Mouse (Mus musculus): ENCODE data around the gene Pcid2. TPM values are rescaled to one million over a fixed set of nuclear protein-coding genes. Genes with fewer than 3 reads are reported as not detected.

Pcid2 gene
- polyA plus RNA-seq, 1 experiment from 2014 or later, result 46.5 TPM

DNA sequence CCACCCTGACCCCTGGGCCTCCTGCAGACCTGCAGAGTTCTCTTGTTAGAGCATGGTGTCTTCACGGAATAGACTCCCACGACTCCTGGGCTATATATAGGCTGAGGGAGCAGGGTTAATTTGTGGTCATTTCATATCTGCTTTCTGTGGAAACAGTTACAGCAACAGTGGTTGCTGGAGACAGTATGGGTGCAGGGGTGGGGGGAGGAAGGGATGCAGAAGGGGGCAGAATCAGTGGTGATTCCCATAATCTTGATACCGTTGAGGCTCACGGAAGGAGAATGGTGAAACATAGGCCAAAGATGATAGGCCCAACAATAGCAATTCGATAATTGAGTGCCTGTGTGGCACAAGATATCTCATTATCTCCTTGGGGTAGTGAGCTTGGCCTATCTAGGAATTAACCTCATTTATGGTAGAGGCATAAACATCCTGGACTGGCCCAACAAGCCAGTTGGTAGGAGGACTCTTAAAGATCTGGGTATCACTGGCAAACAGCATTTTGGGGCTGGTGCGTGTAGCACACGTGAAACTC, 17.7 kb upstream of the Pcid2 start:
- Histone ChIP-seq H3K27me3 (ENCODE audit: insufficient read depth, low read length) (no peaks in the 10 kb centered on the region), H3K4me1 (ENCODE audit: insufficient read depth, low read length) (no peaks in the 10 kb centered on the region), H3K4me3 (ENCODE audit: low read length) (no peak overlapping the region), H3K27ac (ENCODE audit: low read length) (no peak overlapping the region), H3K36me3 (ENCODE audit: insufficient read depth, low read length) (peaks cover 57% of the 10 kb centered on the region), H3K9ac (replicated peaks; ENCODE audit: low read length) (no peak overlapping the region), H3K4me2 (replicated peaks; ENCODE audit: low read depth, low read length) (no peak overlapping the region), H3K9me3 (ENCODE audit: low read length) (no peaks in the 10 kb centered on the region)
- WGBS, result 91% methylated on average over 7 of the region's 7 CpGs
- ATAC-seq (ENCODE audit: low FRiP score, low TSS enrichment), result no peak

DNA sequence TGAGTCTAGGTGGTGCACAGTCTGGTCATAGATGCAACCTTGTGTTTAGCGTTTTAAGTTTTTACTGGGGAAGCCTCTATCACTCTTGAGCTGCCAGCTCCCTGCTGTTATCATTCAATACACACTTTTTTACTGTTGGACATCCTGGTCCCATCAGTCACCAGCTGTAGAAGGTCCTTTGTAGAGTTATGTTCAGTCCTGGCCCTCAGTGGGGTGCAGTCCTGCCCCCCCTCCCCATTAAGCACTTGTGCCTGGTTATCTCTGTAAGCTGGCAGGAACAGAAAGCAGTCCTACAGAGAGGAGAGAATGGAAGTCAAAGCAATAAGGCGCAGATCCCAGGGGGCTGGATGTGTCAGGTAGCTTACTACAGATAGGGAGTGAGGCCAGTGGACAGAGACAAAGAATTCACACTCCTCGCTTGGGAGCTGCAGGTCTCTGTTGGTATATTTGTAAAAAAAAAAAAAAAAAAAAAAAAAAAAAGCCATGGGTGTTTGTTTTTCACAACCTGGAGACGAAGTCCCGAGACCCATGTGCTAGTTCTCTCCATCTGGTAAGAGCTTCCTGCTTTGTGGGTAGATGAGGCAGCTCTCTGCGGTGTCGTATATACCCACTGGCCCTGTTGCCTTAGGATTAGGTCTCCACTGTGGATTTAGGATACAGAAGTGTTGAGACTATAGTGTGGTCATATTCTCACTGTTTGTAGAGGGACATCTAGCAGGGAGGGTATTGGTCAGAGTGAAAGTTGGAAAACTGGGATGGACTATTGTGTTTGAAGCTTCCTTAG, 15.8 kb upstream of the Pcid2 start:
- ATAC-seq (ENCODE audit: low FRiP score, low TSS enrichment), result no peak
- H3K36me3 ChIP-seq (ENCODE audit: insufficient read depth, low read length), result peaks cover 45% of the 10 kb centered on the region
- no peak overlapping the region for H3K4me2 ChIP-seq (replicated peaks; ENCODE audit: low read depth, low read length)
- H3K27me3 ChIP-seq (ENCODE audit: insufficient read depth, low read length), result no peaks in the 10 kb centered on the region
- H3K4me1 ChIP-seq (ENCODE audit: insufficient read depth, low read length), result no peaks in the 10 kb centered on the region
- no peak overlapping the region for H3K9ac ChIP-seq (replicated peaks; ENCODE audit: low read length)
- no peaks in the 10 kb centered on the region for H3K9me3 ChIP-seq (ENCODE audit: low read length)
- WGBS, result 92% methylated on average over 7 of the region's 7 CpGs
- H3K4me3 ChIP-seq (ENCODE audit: low read length), result no peak overlapping the region
- no peak overlapping the region for H3K27ac ChIP-seq (ENCODE audit: low read length)

DNA sequence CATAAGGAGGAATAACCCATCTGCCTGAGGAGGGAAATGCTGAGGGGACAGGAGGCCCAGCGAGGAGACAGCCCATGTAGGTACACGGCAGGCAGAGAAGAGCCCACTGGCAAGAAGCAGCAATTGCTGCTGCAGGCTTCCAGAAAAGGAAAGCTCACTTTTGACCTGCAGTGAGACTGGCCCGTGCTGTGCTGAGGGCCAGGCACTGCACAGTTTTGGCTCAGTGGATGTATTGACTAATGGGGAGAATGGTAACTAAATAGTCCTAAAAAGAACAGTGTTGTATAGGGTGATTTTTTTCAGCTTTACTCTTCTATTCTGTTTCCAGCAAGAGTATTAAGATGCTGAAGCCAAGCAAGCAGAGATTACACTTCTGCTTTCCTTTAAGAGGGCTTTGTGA, 13.3 kb upstream of the Pcid2 start:
- Histone ChIP-seq H3K9ac (replicated peaks; ENCODE audit: low read length) (no peak overlapping the region), H3K36me3 (ENCODE audit: insufficient read depth, low read length) (peaks cover 33% of the 10 kb centered on the region), H3K27ac (ENCODE audit: low read length) (no peak overlapping the region), H3K4me1 (ENCODE audit: insufficient read depth, low read length) (no peaks in the 10 kb centered on the region), H3K9me3 (ENCODE audit: low read length) (no peaks in the 10 kb centered on the region), H3K4me3 (ENCODE audit: low read length) (no peak overlapping the region), H3K27me3 (ENCODE audit: insufficient read depth, low read length) (no peaks in the 10 kb centered on the region), H3K4me2 (replicated peaks; ENCODE audit: low read depth, low read length) (no peak overlapping the region)
- WGBS, result 84% methylated on average over 3 of the region's 3 CpGs
- ATAC-seq (ENCODE audit: low FRiP score, low TSS enrichment), result no peak

DNA sequence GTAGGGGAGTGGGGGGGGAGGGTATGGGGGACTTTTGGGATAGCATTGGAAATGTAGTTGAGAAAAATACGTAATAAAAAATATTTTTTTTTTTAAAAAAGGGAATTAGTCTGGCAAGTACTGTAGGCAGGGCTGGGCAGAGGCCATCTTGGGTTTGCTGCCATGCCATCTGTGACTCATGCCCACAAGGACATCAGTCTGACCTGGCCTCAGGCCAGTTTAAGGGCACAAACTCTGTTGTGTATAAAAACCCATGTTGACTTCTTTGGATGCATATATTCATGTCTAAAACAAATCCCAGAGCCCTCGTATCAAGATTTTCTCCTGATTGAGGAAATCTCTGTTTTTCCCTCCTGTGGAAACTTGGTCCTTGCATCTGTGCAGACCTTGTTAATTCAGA, 11.8 kb upstream of the Pcid2 start:
- no peak for ATAC-seq (ENCODE audit: low FRiP score, low TSS enrichment)
- no peaks in the 10 kb centered on the region for H3K4me1 ChIP-seq (ENCODE audit: insufficient read depth, low read length)
- 96% methylated on average over 2 of the region's 2 CpGs for WGBS
- no peaks in the 10 kb centered on the region for H3K9me3 ChIP-seq (ENCODE audit: low read length)
- H3K36me3 ChIP-seq (ENCODE audit: insufficient read depth, low read length), result peaks cover 25% of the 10 kb centered on the region
- H3K4me3 ChIP-seq (ENCODE audit: low read length), result no peak overlapping the region
- H3K9ac ChIP-seq (replicated peaks; ENCODE audit: low read length), result no peak overlapping the region
- H3K27me3 ChIP-seq (ENCODE audit: insufficient read depth, low read length), result no peaks in the 10 kb centered on the region
- H3K27ac ChIP-seq (ENCODE audit: low read length), result no peak overlapping the region
- no peak overlapping the region for H3K4me2 ChIP-seq (replicated peaks; ENCODE audit: low read depth, low read length)

DNA sequence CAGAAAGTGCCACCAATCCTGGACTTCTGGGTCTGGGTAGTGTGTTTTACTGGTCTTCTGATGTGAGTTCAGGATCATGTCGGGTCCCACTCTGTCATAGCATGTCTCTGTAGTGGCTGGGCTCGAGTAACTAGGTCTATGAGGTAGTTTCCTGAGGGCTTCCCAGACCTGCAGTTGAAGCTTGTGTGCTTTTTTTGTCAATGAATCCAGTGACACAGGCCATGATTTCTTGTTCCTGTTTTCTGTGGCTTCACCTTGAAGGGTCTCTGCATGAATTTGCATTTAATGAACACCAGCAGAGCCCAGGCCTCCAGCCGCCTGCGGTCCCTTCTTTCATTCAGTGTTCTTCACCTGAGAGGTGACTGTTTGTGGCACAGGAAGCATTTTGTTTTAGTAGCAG, 8.0 kb upstream of the Pcid2 start:
- 94% methylated on average over 4 of the region's 4 CpGs for WGBS
- Histone ChIP-seq H3K27ac (ENCODE audit: low read length) (no peak overlapping the region), H3K9me3 (ENCODE audit: low read length) (no peaks in the 10 kb centered on the region), H3K4me1 (ENCODE audit: insufficient read depth, low read length) (peaks cover 7% of the 10 kb centered on the region), H3K4me3 (ENCODE audit: low read length) (no peak overlapping the region), H3K36me3 (ENCODE audit: insufficient read depth, low read length) (peaks cover 15% of the 10 kb centered on the region), H3K9ac (replicated peaks; ENCODE audit: low read length) (no peak overlapping the region), H3K27me3 (ENCODE audit: insufficient read depth, low read length) (no peaks in the 10 kb centered on the region), H3K4me2 (replicated peaks; ENCODE audit: low read depth, low read length) (no peak overlapping the region)
- no peak for ATAC-seq (ENCODE audit: low FRiP score, low TSS enrichment)

DNA sequence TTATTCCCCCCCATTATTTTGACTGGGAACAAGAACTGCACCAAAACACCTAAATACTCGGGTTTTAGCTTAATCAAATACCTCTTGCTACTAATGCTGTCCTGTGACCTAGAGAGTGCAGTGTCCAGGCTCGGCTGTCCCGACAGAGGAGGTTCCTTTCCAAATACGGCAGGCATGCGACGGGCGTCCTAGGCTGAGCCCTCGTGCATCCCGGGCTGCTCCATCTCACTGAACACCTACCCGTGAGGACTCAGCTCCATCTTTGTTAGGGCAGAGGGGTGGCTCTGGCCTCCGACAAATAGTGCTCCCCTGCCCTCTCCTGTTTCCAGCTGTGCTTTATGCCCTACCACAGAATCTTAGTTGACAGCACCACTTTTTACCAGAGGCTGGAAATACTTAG, 6.7 kb upstream of the Pcid2 start:
- H3K27me3 ChIP-seq (ENCODE audit: insufficient read depth, low read length), result no peaks in the 10 kb centered on the region
- 88% methylated on average over 11 of the region's 11 CpGs for WGBS
- ATAC-seq (ENCODE audit: low FRiP score, low TSS enrichment), result no peak
- H3K9ac ChIP-seq (replicated peaks; ENCODE audit: low read length), result no peak overlapping the region
- H3K4me1 ChIP-seq (ENCODE audit: insufficient read depth, low read length), result peaks cover 16% of the 10 kb centered on the region
- no peak overlapping the region for H3K4me2 ChIP-seq (replicated peaks; ENCODE audit: low read depth, low read length)
- no peak overlapping the region for H3K4me3 ChIP-seq (ENCODE audit: low read length)
- H3K9me3 ChIP-seq (ENCODE audit: low read length), result no peaks in the 10 kb centered on the region
- H3K36me3 ChIP-seq (ENCODE audit: insufficient read depth, low read length), result peaks cover 17% of the 10 kb centered on the region
- no peak overlapping the region for H3K27ac ChIP-seq (ENCODE audit: low read length)

DNA sequence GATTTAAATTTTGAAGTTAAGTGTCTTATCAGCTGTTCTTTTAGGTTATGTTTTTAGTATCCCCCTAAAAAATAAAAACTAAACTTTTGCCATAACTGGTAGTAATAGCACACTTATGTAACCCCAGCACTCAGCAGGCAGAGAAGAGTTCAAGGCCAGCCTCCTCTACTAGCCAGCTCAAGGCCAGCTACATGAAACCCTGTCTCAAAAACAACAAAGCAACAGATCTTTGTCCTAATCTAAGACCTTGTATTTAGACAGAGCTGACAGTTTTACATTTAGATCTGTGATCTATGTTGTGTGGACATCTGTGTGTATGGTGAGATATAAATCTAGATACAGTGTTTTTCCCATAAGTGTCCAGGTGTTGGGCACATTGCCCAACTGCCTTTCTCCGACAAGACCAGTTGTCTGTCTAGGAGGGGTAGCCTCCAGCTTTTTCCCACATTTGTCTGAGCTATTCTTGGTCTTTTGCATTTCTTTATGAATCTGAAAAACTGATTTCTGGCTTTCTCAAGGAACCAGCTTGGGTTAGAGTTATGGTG, 4.2 kb upstream of the Pcid2 start:
- Histone ChIP-seq H3K27me3 (ENCODE audit: insufficient read depth, low read length) (no peaks in the 10 kb centered on the region), H3K4me2 (replicated peaks; ENCODE audit: low read depth, low read length) (no peak overlapping the region), H3K4me3 (ENCODE audit: low read length) (no peak overlapping the region), H3K27ac (ENCODE audit: low read length) (no peak overlapping the region), H3K9ac (replicated peaks; ENCODE audit: low read length) (no peak overlapping the region), H3K4me1 (ENCODE audit: insufficient read depth, low read length) (peaks cover 22% of the 10 kb centered on the region), H3K9me3 (ENCODE audit: low read length) (no peaks in the 10 kb centered on the region), H3K36me3 (ENCODE audit: insufficient read depth, low read length) (peaks cover 6% of the 10 kb centered on the region)
- WGBS, result 40% methylated on average over 1 of the region's 1 CpGs
- ATAC-seq (ENCODE audit: low FRiP score, low TSS enrichment), result no peak

DNA sequence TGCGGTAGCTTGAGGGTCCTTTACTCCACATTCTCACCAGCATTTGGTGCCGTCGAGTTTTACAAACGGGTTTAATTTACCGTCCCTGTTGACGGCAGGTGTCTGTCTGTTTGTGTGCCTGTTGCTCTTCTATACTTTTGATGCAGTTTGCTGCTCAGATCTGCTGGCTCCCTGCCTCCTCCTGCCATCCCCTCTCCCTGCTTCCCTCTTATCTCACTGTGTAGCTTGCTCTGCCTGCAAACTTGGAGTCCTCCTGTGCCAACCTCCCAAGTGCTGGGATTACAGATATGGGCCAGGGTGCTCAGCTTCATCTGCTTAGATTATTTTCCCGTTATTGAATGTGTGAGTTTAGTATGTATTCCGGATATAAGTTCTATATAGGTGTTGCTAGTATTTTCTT, 3.7 kb upstream of the Pcid2 start:
- no peak for ATAC-seq (ENCODE audit: low FRiP score, low TSS enrichment)
- no peak overlapping the region for H3K4me2 ChIP-seq (replicated peaks; ENCODE audit: low read depth, low read length)
- no peaks in the 10 kb centered on the region for H3K27me3 ChIP-seq (ENCODE audit: insufficient read depth, low read length)
- no peak overlapping the region for H3K9ac ChIP-seq (replicated peaks; ENCODE audit: low read length)
- no peaks in the 10 kb centered on the region for H3K9me3 ChIP-seq (ENCODE audit: low read length)
- no peak overlapping the region for H3K27ac ChIP-seq (ENCODE audit: low read length)
- no peak overlapping the region for H3K4me3 ChIP-seq (ENCODE audit: low read length)
- peaks cover 24% of the 10 kb centered on the region for H3K4me1 ChIP-seq (ENCODE audit: insufficient read depth, low read length)
- H3K36me3 ChIP-seq (ENCODE audit: insufficient read depth, low read length), result peaks cover 6% of the 10 kb centered on the region
- WGBS, result 88% methylated on average over 8 of the region's 8 CpGs

DNA sequence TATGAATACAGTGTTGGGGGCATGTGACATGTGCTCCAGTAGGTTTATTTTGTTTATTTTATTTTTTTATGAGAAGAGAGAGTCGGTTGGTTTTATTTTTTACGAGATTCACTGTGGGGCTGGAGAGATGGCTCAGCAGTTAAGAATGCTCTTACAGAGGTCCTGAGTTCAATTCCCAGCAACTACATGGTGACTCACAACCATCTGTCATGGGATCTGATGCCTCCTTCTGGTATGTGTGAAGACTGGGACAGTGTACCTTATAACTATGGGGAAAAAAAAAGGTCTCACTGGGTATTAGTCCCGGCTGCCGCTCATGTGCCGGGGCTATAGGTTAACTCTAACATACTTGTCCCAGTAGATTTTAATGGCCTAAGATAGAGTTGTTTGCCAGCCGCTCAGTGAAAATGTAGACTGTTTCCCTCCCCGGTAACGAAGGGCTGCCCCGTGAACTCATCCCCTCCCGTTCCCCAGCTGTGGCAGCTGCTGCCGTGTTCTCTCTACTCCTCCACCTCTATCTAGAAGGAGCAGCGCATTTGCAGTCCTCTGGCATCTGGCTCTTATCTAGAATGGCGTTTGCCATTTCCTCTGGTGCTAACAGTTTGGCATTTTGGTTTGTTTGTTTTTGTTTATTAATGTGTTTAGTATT, 2.9 kb upstream of the Pcid2 start:
- H3K9ac ChIP-seq (replicated peaks; ENCODE audit: low read length), result no peak overlapping the region
- WGBS, result 77% methylated on average over 13 of the region's 13 CpGs

More for the DNA sequence above, 2.9 kb upstream of the Pcid2 start:
- ATAC-seq (ENCODE audit: low FRiP score, low TSS enrichment), result no peak
- Histone ChIP-seq H3K9me3 (ENCODE audit: low read length) (no peaks in the 10 kb centered on the region), H3K4me2 (replicated peaks; ENCODE audit: low read depth, low read length) (no peak overlapping the region), H3K36me3 (ENCODE audit: insufficient read depth, low read length) (peaks cover 6% of the 10 kb centered on the region), H3K27me3 (ENCODE audit: insufficient read depth, low read length) (no peaks in the 10 kb centered on the region), H3K4me1 (ENCODE audit: insufficient read depth, low read length) (peaks cover 30% of the 10 kb centered on the region), H3K27ac (ENCODE audit: low read length) (no peak overlapping the region), H3K4me3 (ENCODE audit: low read length) (no peak overlapping the region)
